Mouse (Mus musculus): ENCODE data around the gene Vwa8. TPM values are rescaled to one million over a fixed set of nuclear protein-coding genes. Genes with fewer than 3 reads are reported as not detected.
"Not testable (repeated sequence)": the region's sequence is repeated elsewhere in the genome, so short reads cannot be mapped to it uniquely, and the experiment has no call there.

The Vwa8 gene
- polyA plus RNA-seq, 1 experiment from 2014 or later, result 8.5 TPM

DNA sequence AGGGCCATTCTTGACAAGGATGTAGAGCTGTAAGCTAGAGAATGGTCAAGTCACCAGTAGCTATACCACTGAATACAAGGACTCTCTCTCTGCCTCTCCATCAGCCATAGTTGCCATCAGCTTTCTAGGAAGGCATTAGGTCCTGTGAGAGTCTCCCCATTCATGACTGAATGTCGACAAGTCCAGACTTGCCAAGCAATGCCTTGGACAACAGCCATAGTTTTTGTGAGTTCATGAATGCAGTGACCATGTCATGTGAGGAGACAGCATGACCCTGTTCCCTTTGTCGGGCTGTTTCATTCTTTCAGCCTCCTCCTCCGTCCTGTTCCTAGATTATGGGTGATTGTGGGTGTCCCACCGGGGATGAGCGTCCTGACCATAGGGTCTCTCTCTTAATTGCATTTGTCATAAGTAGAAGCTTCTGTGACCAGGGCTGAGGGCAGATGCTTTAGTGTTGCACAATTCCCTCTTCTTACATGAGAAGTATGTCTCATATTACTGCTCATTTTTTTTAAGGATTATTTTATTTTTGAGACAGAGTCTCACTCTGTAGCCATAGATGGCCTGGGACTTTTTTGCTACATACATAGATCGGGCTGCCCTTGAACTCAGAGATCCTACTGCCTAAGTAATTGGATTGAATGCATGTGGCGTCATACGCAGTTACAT, 37.8 kb downstream of the Vwa8 start:
- 81% methylated on average over 8 of the region's 8 CpGs for whole genome bisulfite sequencing (ENCODE audit: insufficient replicate concordance)
- Histone ChIP-seq H3K4me3 (no peak overlapping the region), H3K27ac (no peak overlapping the region), H3K27me3 (replicated peaks) (no peaks in the 10 kb centered on the region), H3K4me2 (no peak overlapping the region), H3K9ac (no peak overlapping the region), H3K9me3 (replicated peaks) (no peaks in the 10 kb centered on the region), H3K36me3 (no peaks in the 10 kb centered on the region), H3K4me1 (no peaks in the 10 kb centered on the region)
- no peak for ATAC-seq

DNA sequence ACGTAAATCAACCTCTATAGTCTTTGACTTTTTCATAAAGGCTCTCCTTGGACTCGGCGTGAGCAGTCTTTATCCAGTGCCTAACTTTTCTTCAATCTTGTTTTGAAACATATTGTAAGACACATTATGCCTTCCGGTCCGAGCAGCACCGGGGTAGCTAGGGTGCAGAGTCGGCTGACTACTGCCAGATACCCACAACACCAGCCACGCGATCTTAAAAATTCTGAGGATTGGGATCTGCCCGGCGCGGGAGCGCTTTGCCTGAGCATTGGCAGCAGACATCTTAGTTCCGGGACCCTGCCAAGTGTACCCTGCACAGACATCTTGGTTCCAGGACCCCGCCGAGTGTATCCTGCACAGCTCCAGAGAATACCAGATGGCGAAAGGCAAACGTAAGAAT, 38.6 kb downstream of the Vwa8 start:
- H3K4me1 ChIP-seq; H3K4me3 ChIP-seq; H3K4me2 ChIP-seq; H3K27me3 ChIP-seq (replicated peaks); H3K9ac ChIP-seq; H3K36me3 ChIP-seq; ATAC-seq; H3K9me3 ChIP-seq (replicated peaks); H3K27ac ChIP-seq: not testable (repeated sequence)
- WGBS (ENCODE audit: insufficient replicate concordance), result 92% methylated on average over 18 of the region's 18 CpGs

DNA sequence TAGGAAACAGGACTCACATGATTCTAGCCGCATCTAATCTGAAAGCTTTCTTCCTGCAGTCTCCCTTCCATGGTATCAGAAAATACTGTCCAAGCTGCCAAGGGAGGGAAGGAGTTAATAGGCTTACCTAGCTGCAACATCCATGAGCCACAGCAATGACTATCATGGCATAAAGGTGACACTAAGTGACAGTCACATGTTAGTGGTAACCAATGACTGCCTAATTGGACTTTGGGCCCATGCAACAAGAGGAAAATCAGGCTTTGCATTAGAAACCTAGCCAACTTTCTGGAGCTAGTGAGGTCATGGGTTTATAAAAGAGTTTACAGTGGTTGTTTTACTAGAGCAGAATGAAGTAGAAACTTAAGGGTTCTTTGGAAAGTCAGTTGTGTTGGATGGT, 46.6 kb downstream of the Vwa8 start:
- H3K4me3 ChIP-seq, result no peak overlapping the region
- H3K27me3 ChIP-seq (replicated peaks), result no peaks in the 10 kb centered on the region
- H3K4me1 ChIP-seq, result no peaks in the 10 kb centered on the region
- 85% methylated on average over 1 of the region's 1 CpGs for WGBS (ENCODE audit: insufficient replicate concordance)
- ATAC-seq, result no peak
- no peak overlapping the region for H3K27ac ChIP-seq
- H3K9ac ChIP-seq, result no peak overlapping the region
- H3K4me2 ChIP-seq, result no peak overlapping the region
- H3K36me3 ChIP-seq, result no peaks in the 10 kb centered on the region
- no peaks in the 10 kb centered on the region for H3K9me3 ChIP-seq (replicated peaks)

DNA sequence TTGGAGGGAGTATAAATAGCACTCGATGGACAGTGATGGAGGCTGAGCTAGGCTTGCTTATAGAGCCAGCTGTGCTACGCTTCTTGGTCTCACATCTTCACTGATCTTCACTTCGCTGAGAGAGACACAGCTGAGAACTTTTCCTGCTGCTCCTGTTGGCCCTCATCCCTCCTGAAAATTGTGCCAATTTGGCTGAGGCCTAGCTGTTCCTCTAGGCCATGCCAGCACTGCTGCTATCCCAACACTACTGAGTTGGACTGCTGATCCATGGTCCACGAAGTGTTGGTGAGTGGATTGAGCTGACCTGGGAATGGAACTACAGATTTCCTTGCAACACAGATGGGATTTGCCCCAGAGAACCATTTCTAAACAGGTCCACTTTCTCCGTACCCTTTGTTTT, 47.4 kb downstream of the Vwa8 start:
- Histone ChIP-seq H3K4me3 (no peak overlapping the region), H3K27me3 (replicated peaks) (no peaks in the 10 kb centered on the region), H3K9ac (no peak overlapping the region), H3K4me1 (no peaks in the 10 kb centered on the region), H3K9me3 (replicated peaks) (no peaks in the 10 kb centered on the region), H3K36me3 (no peaks in the 10 kb centered on the region), H3K4me2 (no peak overlapping the region), H3K27ac (no peak overlapping the region)
- ATAC-seq, result no peak
- 68% methylated on average over 5 of the region's 5 CpGs for WGBS (ENCODE audit: insufficient replicate concordance)

DNA sequence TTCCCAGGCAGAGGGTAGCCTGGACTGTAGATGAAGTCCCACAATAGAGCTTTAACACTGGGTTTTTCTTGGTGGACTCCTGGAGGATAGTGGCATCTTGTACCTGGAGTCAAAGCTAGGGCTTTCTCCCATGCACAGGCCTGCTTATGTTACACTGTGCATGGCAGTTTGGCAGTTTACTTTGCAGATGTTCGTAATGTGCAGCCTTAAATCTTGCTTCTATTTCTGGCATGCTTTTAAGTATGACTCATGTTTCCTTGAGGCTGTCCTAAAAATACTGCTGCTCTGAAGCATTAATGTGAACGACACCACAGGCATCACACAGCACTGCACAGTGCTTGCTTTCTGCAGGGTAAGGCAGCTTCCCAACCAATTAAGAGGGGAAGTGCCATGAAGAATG, 51.9 kb downstream of the Vwa8 start:
- Histone ChIP-seq H3K4me2 (no peak overlapping the region), H3K4me1 (no peaks in the 10 kb centered on the region), H3K27ac (no peak overlapping the region), H3K4me3 (no peak overlapping the region), H3K36me3 (no peaks in the 10 kb centered on the region), H3K9me3 (replicated peaks) (no peaks in the 10 kb centered on the region), H3K27me3 (replicated peaks) (no peaks in the 10 kb centered on the region), H3K9ac (no peak overlapping the region)
- no peak for ATAC-seq
- 20% methylated on average over 2 of the region's 2 CpGs for WGBS (ENCODE audit: insufficient replicate concordance)

DNA sequence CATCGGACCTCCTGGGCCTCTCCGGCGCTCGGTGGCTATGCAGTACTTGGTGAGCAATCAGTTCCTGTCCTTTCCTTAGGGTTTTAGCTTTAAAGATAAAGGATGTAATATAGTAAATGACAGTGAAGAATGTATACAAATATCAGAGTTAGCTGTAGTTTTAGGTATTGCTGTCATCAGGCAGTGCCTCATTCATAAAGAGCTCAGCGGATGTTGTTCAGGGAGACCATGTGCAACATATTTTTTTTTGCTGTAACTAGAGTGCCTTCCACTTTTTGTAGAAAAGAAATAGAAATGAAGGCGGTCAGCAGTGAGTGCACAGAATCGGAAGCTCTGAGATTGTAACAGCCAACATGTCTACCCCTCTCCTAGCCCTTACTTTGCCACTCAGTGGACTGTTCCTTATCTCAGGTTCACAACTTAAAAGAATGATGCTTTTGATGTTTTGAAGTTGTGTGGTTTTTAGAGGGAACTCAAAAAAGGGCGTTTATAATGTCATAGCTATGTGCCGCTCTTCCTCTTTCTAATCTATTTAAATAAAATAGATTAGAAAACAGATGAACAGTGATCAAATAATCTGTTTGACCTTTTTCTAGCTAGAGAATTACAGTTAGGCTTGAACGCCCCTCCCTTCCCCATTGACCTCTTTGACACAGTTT, 59.5 kb downstream of the Vwa8 start:
- ATAC-seq, result no peak
- Histone ChIP-seq H3K27ac (no peak overlapping the region), H3K4me2 (no peak overlapping the region), H3K9me3 (replicated peaks) (no peaks in the 10 kb centered on the region), H3K4me3 (no peak overlapping the region), H3K4me1 (no peaks in the 10 kb centered on the region), H3K9ac (no peak overlapping the region), H3K27me3 (replicated peaks) (no peaks in the 10 kb centered on the region), H3K36me3 (0 out of 2 replicates have a peak, but pooled peaks cover 3% of the 10 kb centered on the region)
- 78% methylated on average over 10 of the region's 10 CpGs for WGBS (ENCODE audit: insufficient replicate concordance)

DNA sequence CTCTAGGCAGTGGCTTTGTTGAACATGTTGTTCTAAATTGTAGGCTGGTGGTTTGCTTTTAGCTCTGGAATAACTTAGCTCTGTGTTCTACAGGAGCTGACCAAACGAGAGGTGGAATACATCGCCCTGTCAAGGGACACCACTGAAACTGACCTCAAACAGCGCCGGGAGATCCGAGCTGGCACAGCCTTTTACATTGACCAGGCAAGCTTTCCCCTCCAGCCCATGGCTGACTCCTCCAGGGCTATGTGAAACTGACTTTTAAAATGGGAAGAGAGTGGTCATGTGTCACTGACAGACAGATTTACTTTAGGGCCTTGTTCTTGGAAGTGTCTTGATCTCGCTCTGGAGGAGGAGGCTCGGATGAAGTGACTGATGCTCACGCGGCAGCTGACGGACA, 63.2 kb downstream of the Vwa8 start:
- Histone ChIP-seq H3K9me3 (replicated peaks) (no peaks in the 10 kb centered on the region), H3K4me3 (no peak overlapping the region), H3K9ac (no peak overlapping the region), H3K36me3 (0 out of 2 replicates have a peak, but pooled peaks cover 3% of the 10 kb centered on the region), H3K4me1 (no peaks in the 10 kb centered on the region), H3K4me2 (no peak overlapping the region), H3K27me3 (replicated peaks) (no peaks in the 10 kb centered on the region), H3K27ac (no peak overlapping the region)
- WGBS (ENCODE audit: insufficient replicate concordance), result 78% methylated on average over 10 of the region's 10 CpGs
- no peak for ATAC-seq

DNA sequence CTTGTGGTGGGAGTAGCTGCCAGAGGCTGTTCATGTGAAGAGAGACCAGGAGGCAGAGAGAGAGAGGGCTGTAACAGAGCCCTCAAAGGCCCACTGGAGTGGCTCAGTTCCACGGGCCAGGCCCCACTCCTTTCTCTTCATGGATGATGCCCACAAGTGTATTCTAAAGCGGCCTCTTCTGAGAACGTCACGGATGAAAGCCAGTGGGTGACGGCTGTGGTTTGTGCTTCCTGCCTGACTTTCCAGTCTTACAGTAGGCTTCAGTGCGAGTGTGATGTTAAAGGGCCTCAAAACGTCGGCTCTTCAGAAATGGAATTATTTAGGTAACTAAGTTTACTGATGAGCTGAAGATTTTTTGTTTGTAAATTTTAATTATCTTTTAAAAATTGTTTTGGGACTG, 65.3 kb downstream of the Vwa8 start:
- no peak overlapping the region for H3K4me3 ChIP-seq
- WGBS (ENCODE audit: insufficient replicate concordance), result 48% methylated on average over 8 of the region's 8 CpGs
- no peak overlapping the region for H3K4me2 ChIP-seq
- H3K27ac ChIP-seq, result no peak overlapping the region
- H3K27me3 ChIP-seq (replicated peaks), result no peaks in the 10 kb centered on the region
- H3K36me3 ChIP-seq, result 0 out of 2 replicates have a peak, but pooled peaks cover 3% of the 10 kb centered on the region
- no peak for ATAC-seq
- no peak overlapping the region for H3K9ac ChIP-seq
- H3K4me1 ChIP-seq, result no peaks in the 10 kb centered on the region
- no peaks in the 10 kb centered on the region for H3K9me3 ChIP-seq (replicated peaks)

DNA sequence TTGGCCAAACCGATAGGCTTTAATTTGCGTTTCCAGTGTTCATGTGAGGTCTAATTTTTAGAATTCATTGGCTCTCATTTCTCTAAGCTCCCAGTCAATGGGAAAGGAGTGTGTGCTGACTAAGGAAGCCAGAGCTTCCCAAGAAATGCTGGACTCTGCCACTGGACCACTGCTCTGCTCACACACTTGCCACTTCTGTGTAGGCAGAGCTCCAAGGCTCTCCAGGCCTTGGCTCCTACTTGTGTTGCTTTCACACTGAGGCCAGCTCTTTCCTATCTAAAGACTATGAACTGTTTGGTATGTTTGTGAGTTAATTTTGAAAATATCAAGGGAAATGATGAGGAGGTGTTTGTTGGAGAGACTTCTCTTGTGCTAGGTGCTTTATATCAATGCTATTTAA, 67.8 kb downstream of the Vwa8 start:
- no peaks in the 10 kb centered on the region for H3K9me3 ChIP-seq (replicated peaks)
- H3K27ac ChIP-seq, result no peak overlapping the region
- H3K27me3 ChIP-seq (replicated peaks), result no peaks in the 10 kb centered on the region
- ATAC-seq, result no peak
- no peak overlapping the region for H3K9ac ChIP-seq
- H3K4me3 ChIP-seq, result no peak overlapping the region
- WGBS (ENCODE audit: insufficient replicate concordance), result 78% methylated on average over 2 of the region's 2 CpGs
- 0 out of 2 replicates have a peak, but pooled peaks cover 3% of the 10 kb centered on the region for H3K36me3 ChIP-seq
- H3K4me2 ChIP-seq, result no peak overlapping the region
- H3K4me1 ChIP-seq, result no peaks in the 10 kb centered on the region

DNA sequence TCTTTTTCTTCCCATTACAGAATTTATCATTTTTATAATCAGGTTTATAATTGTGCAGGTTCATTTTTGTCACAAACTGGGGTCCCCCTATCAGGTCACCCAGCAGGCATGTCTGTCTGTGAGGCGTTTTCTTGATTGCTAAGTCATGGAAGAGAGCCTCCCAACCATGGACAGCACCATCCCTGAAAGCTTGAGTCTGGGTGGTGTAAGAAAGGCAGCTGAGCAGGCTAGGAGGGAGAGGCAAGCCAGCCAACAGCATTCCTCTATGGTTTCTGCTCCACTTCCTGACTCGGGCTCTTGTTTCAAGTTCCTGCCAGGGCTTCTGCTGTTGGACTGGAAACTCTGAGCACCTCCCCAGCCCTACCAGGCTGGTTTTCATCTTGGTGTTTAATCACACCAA, 72.4 kb downstream of the Vwa8 start:
- Histone ChIP-seq H3K36me3 (no peaks in the 10 kb centered on the region), H3K4me2 (no peak overlapping the region), H3K27ac (no peak overlapping the region), H3K9ac (no peak overlapping the region), H3K4me3 (no peak overlapping the region), H3K27me3 (replicated peaks) (no peaks in the 10 kb centered on the region), H3K4me1 (no peaks in the 10 kb centered on the region), H3K9me3 (replicated peaks) (no peaks in the 10 kb centered on the region)
- 37% methylated on average over 2 of the region's 2 CpGs for WGBS (ENCODE audit: insufficient replicate concordance)
- ATAC-seq, result no peak

DNA sequence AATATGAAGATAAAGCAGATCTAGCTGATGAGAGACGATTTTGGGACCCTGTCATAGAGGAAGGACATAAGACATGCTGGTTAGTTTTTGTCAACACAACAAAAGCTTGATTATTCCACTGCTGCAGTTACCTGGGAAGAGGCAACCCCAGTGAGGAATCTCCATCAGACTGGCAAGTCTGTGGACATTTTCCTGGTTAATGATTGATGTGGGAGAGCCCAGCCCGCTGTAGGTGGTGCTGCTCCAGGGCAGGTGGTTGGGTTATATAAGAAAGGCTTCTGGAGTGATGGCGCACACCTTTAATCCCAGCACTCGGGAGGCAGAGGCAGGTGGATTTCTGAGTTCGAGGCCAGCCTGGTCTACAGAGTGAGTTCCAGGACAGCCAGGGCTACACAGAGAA, 74.8 kb downstream of the Vwa8 start:
- no peaks in the 10 kb centered on the region for H3K9me3 ChIP-seq (replicated peaks)
- ATAC-seq, result no peak
- 62% methylated on average over 5 of the region's 5 CpGs for WGBS (ENCODE audit: insufficient replicate concordance)

DNA sequence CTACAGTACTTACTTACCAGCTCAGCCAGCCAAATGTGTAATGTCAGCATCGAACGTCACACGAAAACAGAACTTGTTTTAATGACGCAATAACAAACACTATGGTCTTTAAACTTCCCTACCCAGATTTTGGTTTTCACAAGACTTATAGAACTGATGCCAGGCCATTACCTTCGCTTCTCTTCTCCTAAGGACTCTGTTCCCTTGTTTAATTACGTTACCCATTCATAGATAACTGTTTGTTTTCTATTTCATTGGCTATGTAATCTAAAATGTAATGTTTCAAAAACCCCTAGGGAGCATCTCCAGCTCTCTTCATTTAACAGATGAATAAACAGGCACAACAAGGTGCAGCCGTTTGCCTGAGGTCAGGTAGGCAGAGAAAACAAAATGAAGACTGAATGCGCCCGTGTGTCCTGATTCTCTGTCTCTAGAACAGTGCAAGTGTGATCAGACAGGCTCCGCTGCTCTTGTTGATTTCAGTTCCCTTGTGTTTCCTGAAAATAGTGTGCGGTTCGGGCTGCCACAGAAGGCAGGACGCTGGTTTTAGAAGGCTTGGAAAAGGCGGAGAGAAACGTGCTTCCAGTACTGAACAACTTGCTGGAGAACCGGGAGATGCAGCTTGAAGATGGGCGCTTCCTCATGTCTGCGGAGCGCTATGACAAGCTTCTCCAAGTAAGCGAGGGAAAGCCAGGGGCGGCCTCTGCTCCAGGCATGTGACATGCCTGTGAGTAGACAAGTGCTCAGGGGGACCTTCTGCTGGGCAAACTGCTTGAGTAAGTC, 76.1 kb downstream of the Vwa8 start:
- H3K9ac ChIP-seq, result no peak overlapping the region
- no peak overlapping the region for H3K4me3 ChIP-seq
- WGBS (ENCODE audit: insufficient replicate concordance), result 79% methylated on average over 21 of the region's 21 CpGs
- no peaks in the 10 kb centered on the region for H3K4me1 ChIP-seq
- H3K27me3 ChIP-seq (replicated peaks), result no peaks in the 10 kb centered on the region
- no peaks in the 10 kb centered on the region for H3K36me3 ChIP-seq
- no peak for ATAC-seq
- H3K27ac ChIP-seq, result no peak overlapping the region
- no peak overlapping the region for H3K4me2 ChIP-seq
- no peaks in the 10 kb centered on the region for H3K9me3 ChIP-seq (replicated peaks)

More for the DNA sequence above, 74.8 kb downstream of the Vwa8 start:
- H3K4me3 ChIP-seq, result no peak overlapping the region
- no peak overlapping the region for H3K27ac ChIP-seq
- no peaks in the 10 kb centered on the region for H3K36me3 ChIP-seq
- no peak overlapping the region for H3K4me2 ChIP-seq
- no peaks in the 10 kb centered on the region for H3K27me3 ChIP-seq (replicated peaks)
- no peak overlapping the region for H3K9ac ChIP-seq
- H3K4me1 ChIP-seq, result no peaks in the 10 kb centered on the region

Measured in liver, embryonic 12.5 days (tissue).